Mouse (Mus musculus) liver, embryonic 14.5 days (tissue): ENCODE measurements at regions not wholly inside any gene's neighbourhood (a gene's known extent, or its start where the extent isn't known, plus 50 kb on each side); places are given as distances from the start of the nearest gene placed in this dataset.

Source experiments
- CTCF ChIP-seq: IDR thresholded peaks from 2 replicates; pipeline ENCODE4 v1.5.1; 2016; ENCODE audit warnings: antibody characterized with exemption, low read depth, control low read depth
- EP300 ChIP-seq: IDR thresholded peaks from 2 replicates; pipeline ENCODE4 v1.6.1; 2016; ENCODE audit warnings: antibody characterized with exemption, low read depth

DNA sequence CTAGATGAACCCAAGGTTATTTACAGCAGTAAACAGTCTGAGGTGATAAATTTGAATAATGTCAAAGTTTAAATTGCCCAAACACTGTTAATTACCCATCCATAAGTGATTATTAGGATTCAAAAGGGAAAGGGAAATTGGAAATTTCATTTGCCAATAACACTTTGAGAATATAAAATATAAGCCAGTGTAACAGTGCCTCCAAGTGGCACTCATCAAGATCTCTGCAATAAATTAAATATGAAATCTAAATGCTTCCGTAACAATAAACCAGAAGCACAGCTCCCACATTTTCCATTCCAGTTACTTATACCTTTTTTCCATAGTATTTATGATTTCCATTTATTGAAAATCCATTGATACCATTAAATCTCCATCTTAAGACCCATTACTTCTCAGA lies 284.3 kb upstream of the Kynu start:
- no peak for TF ChIP-seq CTCF
- TF ChIP-seq EP300: no peak
